9 mouse cellular contexts compared by ENCODE assay signal in genomic region chr12:110418735-110419350, GRCm38 (mm10). TPM values are rescaled to one million over a fixed set of nuclear protein-coding genes. Genes with fewer than 3 reads are reported as not detected.
DNase-seq lines count a peak whose midpoint lies in the region; ATAC-seq lines count a peak whose summit lies in the region.
"Had no signal": no experiment of that assay in that cellular context is flagged by ENCODE, and none has a peak within 500 bp of the region (broad histone marks: within the 10 kb centered on the region; RNA-seq: fewer than 3 reads in every experiment).

No protein-coding gene starts in this region.

- peak; percentile 36; the same call in 1 of the 2 replicates for ATAC-seq in kidney, embryonic 15.5 days (replicated peaks; ENCODE audit: low FRiP score)
- ATAC-seq in liver, embryonic 15.5 days (ENCODE audit: insufficient read depth) = peak; percentile 20; the same call in 1 of the 2 replicates
- peak; percentile 70 for ATAC-seq in neutrophil, adult 5-6 weeks (ENCODE audit: extremely low read depth, insufficient number of reproducible peaks, low FRiP score, poor library complexity, severe bottlenecking)

- no peak overlapping the region for H3K4me2 ChIP-seq in kidney, embryonic 15.5 days
- no peak overlapping the region for H3K4me2 ChIP-seq in liver, embryonic 15.5 days

- no peaks in the 10 kb centered on the region for H3K36me3 ChIP-seq in kidney, embryonic 15.5 days
- H3K36me3 ChIP-seq in liver, embryonic 15.5 days (replicated peaks) = no peaks in the 10 kb centered on the region
- H3K36me3 ChIP-seq: lung, embryonic 15.5 days had no signal

- 0 out of 2 replicates have a peak, but pooled peaks cover 8% of the 10 kb centered on the region for H3K27me3 ChIP-seq in kidney, embryonic 15.5 days
- H3K27me3 ChIP-seq in liver, embryonic 15.5 days = no peaks in the 10 kb centered on the region
- H3K27me3 ChIP-seq: lung, embryonic 15.5 days had no signal

- H3K4me1 ChIP-seq in kidney, embryonic 15.5 days = peaks cover 11% of the 10 kb centered on the region; the same call in 1 of the 2 replicates
- H3K4me1 ChIP-seq in liver, embryonic 15.5 days (replicated peaks) = peaks cover 31% of the 10 kb centered on the region

- H3K27ac ChIP-seq in kidney, embryonic 15.5 days = no peak overlapping the region
- no peak overlapping the region for H3K27ac ChIP-seq in liver, embryonic 15.5 days (replicated peaks)
- H3K27ac ChIP-seq: lung, embryonic 15.5 days had no signal

- 34% methylated on average over 8 of the region's 8 CpGs for WGBS in kidney, embryonic 15.5 days
- 24% methylated on average over 8 of the region's 8 CpGs for WGBS in liver, embryonic 15.5 days (ENCODE audit: insufficient replicate concordance)

- H3K9ac ChIP-seq in kidney, embryonic 15.5 days = no peak overlapping the region
- H3K9ac ChIP-seq in liver, embryonic 15.5 days = no peak overlapping the region
- H3K9ac ChIP-seq: lung, embryonic 15.5 days had no signal

- DNase-seq in adrenal gland, adult 18-20 months (ENCODE audit: low spot score in 2 of 2) = peak; percentile 21 to 39
- DNase-seq in adrenal gland, postnatal 4 days (ENCODE audit: low spot score in 2 of 2) = no peak
- peak; percentile 14 to 42 for DNase-seq in CD8-positive naive resting alpha-beta T cell, adult 2 months (ENCODE audit: low read depth in 2 of 2, low spot score in 2 of 2)
- DNase-seq in cerebellum, adult 8-10 months = peak; percentile 57
- DNase-seq in gastrocnemius, postnatal 10 days = peak; percentile 27

- H3K4me3 ChIP-seq in kidney, embryonic 15.5 days (replicated peaks) = no peak overlapping the region
- H3K4me3 ChIP-seq in liver, embryonic 15.5 days (replicated peaks) = no peak overlapping the region
- H3K4me3 ChIP-seq: lung, embryonic 15.5 days had no signal

- H3K9me3 ChIP-seq in kidney, embryonic 15.5 days (replicated peaks) = no peaks in the 10 kb centered on the region
- no peaks in the 10 kb centered on the region for H3K9me3 ChIP-seq in liver, embryonic 15.5 days (replicated peaks)
- H3K9me3 ChIP-seq: lung, embryonic 15.5 days had no signal

RNA-seq across cellular contexts. Expression of gene Ppp2r5c, which starts 28.1 kb away (rescaled TPM):
- 100 to 1,000 TPM in 1 of 2 experiments, 10 to 100 TPM in 1; 97.8 to 113 TPM for total RNA-seq in adrenal gland, adult 18-20 months (2021)
- total RNA-seq in adrenal gland, postnatal 4 days (2021) = 100 to 1,000 TPM; 150 to 153 TPM
- total RNA-seq in gastrocnemius, postnatal 10 days (2021) = 10 to 100 TPM; 69.5 to 75.7 TPM
- polyA plus RNA-seq in kidney, embryonic 15.5 days (2015; fragmentation: Nextera tagmentation; extraction: Ambion mirVana) = 141 and 143 TPM in 2 replicates
- polyA plus RNA-seq in liver, embryonic 15.5 days (2015; fragmentation: Nextera tagmentation; extraction: Ambion mirVana) = 64.2 and 66.0 TPM in 2 replicates
- 223 and 243 TPM in 2 replicates for total RNA-seq in neutrophil, adult 5-6 weeks (2017)

Comparison
In these comparisons a context has a peak if more than half of its experiments do, and no peak if none do; other contexts are left out.
1. DNase-seq: peak in adrenal gland, adult 18-20 months (2 of 2), CD8-positive naive resting alpha-beta T cell, adult 2 months (2 of 2), cerebellum, adult 8-10 months (single experiment) and gastrocnemius, postnatal 10 days (single experiment); none in adrenal gland, postnatal 4 days (0 of 2).
2. ATAC-seq: peak in every context shown above with its lines; median percentile 70 in neutrophil, adult 5-6 weeks; 36 in kidney, embryonic 15.5 days; 20 in liver, embryonic 15.5 days.